Mouse (Mus musculus) ES-E14 (cell line): ENCODE results near the gene Itk. TPM values are rescaled to one million over a fixed set of nuclear protein-coding genes. Genes with fewer than 3 reads are reported as not detected.
A peak's percentile ranks its signal among the peaks of the same experiment; 100 is the strongest.

Experiments used
- DNase-seq: peaks from one replicate; pipeline ENCODE4 v3.0.0-alpha.2; 2013; ENCODE audit warnings: low read depth, low spot score
- H3K27ac ChIP-seq: 2 replicates; pipeline ENCODE4 v1.5.1; 2012; ENCODE audit warnings: low read depth, mild to moderate bottlenecking, low read length, moderate library complexity, mixed read lengths; ENCODE audit not compliant: poor library complexity, insufficient read depth, severe bottlenecking
- H3K36me3 ChIP-seq: 2 replicates; pipeline ENCODE4 v1.6.1; 2012; ENCODE audit warnings: mild to moderate bottlenecking, low read length, moderate library complexity, mixed read lengths; ENCODE audit not compliant: control insufficient read depth, poor library complexity, insufficient read depth, severe bottlenecking
- H3K4me1 ChIP-seq, 2 experiments: fragments of 150-350 bp in 1 of 2; sonication (generic) in 1 of 2; 2 replicates each; pipeline ENCODE4 v1.6.1; 2012; ENCODE audit warnings: low read length in 2 of 2, mild to moderate bottlenecking in 1 of 2, mixed read lengths in 1 of 2; ENCODE audit not compliant: control insufficient read depth in 2 of 2, insufficient read depth in 2 of 2, poor library complexity in 1 of 2
- H3K4me3 ChIP-seq, 2 experiments: fragments of 150-350 bp in 1 of 2; sonication (generic) in 1 of 2; 2 replicates each; pipeline ENCODE4 v1.5.1; 2012; ENCODE audit warnings: low read length in 2 of 2, low read depth in 1 of 2, mild to moderate bottlenecking in 1 of 2, mixed read lengths in 1 of 2; ENCODE audit not compliant: insufficient read depth in 1 of 2, poor library complexity in 1 of 2, severe bottlenecking in 1 of 2
- H3K9ac ChIP-seq: 2 replicates; pipeline ENCODE4 v1.6.1; 2012; ENCODE audit warnings: low read depth, mild to moderate bottlenecking, low read length, mixed read lengths; ENCODE audit not compliant: poor library complexity, insufficient read depth, severe bottlenecking
- H3K9me3 ChIP-seq: fragments of 150-350 bp; sonication (generic); 2 replicates; pipeline ENCODE4 v1.6.1; 2012; ENCODE audit warnings: low read depth, mild to moderate bottlenecking, low read length; ENCODE audit not compliant: control insufficient read depth, insufficient read depth
- CHD2 ChIP-seq: IDR thresholded peaks from 2 replicates; pipeline ENCODE4 v1.6.1; 2014; ENCODE audit warnings: mild to moderate bottlenecking, low read depth, low read length, inconsistent platforms
- HCFC1 ChIP-seq: IDR thresholded peaks from 2 replicates; pipeline ENCODE4 v1.6.1; 2012; ENCODE audit warnings: low read length, inconsistent platforms, borderline replicate concordance; ENCODE audit not compliant: insufficient read depth
- MAFK ChIP-seq: IDR thresholded peaks from 2 replicates; pipeline ENCODE4 v1.6.1; 2014; ENCODE audit warnings: mild to moderate bottlenecking, low read depth, low read length, inconsistent platforms; ENCODE audit not compliant: insufficient read depth
- ZC3H11A ChIP-seq: IDR thresholded peaks from 2 replicates; pipeline ENCODE4 v1.6.1; 2012; ENCODE audit warnings: low read depth, mild to moderate bottlenecking, inconsistent platforms, low read length, borderline replicate concordance
- ZNF384 ChIP-seq: IDR thresholded peaks from 2 replicates; pipeline ENCODE4 v1.6.1; 2012; ENCODE audit warnings: low read depth, low read length, inconsistent platforms
- in situ Hi-C, 2 experiments: fragments of 600-800 bp; cut with MboI; formaldehyde crosslinking; loops; one replicate each; pipeline ENCODE4 v1.15.1; 2025; ENCODE audit warnings: low sequenced_read_pairs in 2 of 2, inconsistent platforms in 1 of 2; ENCODE audit not compliant: unreplicated experiment in 2 of 2
- total RNA-seq: library from RNA; depleted of rRNA; stranded (reverse); fragments of 300-350 nt; gene quantifications from 2 replicates; pipeline ENCODE4 v1.2.3, GENCODE M21; 2012

Gene Itk
- total RNA-seq, 1 experiment, result not detected

DNA sequence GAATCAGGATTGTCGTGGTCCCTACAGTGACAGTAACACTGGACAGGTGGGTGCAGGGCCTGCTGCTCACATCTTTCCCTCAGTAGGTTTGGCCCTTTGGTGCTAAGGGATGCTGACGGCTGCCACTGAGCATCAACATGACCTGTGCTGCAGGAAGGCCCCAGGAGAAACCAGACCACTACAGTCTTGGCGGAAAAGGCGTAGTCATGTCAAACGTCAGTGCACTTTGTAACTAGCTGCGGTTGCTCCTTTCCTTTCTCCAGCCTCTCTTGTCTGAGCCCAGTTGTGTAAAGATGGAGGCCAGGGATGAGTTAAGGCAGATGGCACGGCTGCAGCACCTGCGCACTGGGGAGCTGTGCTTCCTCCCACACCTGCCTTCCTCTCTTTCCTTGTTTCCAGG is 14.3 kb downstream of the Itk start:
- Histone ChIP-seq H3K4me3 (no peak overlapping the region), H3K36me3 (no peaks in the 10 kb centered on the region), H3K9ac (no peak overlapping the region), H3K27ac (no peak overlapping the region), H3K9me3 (no peaks in the 10 kb centered on the region), H3K4me1 (no peaks in the 10 kb centered on the region)
- no peak for DNase-seq
- TF ChIP-seq ZNF384, result no peak
- in situ Hi-C loops, result no loop called here

DNA sequence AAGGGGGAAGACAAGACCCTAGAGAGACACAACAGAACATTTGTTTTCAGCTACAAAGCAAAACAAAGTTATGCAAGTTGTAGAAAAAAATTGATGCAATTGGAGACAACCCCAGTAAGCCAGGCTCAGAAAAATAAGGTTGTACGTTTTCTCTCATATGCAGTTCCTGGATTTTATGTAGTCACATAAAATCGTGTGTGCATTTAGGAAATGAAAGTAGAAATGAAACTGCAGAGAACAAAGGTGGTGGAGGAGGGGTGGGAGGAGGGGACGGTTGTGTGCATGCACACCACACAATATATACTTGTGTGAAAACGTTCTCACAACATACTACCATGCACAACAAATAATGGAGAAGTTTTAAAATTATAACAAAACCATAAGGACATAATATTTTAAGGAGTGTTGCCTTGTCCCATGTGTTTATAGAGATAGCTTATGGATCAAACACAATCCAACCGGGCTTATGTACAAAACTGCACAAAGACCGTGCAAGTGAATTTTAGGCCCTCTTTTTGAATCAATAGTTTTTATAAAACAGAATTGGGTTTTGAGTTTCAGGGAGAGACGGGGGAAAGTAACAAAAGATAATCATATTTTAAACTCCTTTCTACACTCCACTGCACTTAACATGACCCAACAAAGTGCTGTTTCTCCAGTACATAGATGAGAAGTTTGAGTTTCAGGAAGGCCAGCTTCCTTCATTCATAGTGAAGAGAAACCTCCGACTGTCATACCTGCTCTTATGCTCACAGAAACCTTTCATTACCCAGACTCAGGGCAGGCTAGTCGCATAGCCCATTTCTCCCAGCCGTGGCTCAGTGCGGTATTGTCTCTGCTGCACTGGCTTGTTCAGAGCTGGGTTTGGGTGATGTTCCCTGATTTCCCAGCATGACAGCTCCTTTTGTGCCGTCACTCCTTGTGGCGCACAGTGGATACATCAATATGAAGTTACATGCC is 16.0 kb downstream of the Itk start:
- no peak overlapping the region for H3K9ac ChIP-seq
- H3K9me3 ChIP-seq, result no peaks in the 10 kb centered on the region
- H3K4me3 ChIP-seq, result no peak overlapping the region
- in situ Hi-C loops, result no loop called here
- H3K27ac ChIP-seq, result no peak overlapping the region
- DNase-seq, result no peak
- no peaks in the 10 kb centered on the region for H3K36me3 ChIP-seq
- TF ChIP-seq ZNF384, result no peak
- no peak for TF ChIP-seq HCFC1
- TF ChIP-seq CHD2, result no peak
- no peak for TF ChIP-seq ZC3H11A
- no peak for TF ChIP-seq MAFK
- H3K4me1 ChIP-seq, result no peaks in the 10 kb centered on the region

DNA sequence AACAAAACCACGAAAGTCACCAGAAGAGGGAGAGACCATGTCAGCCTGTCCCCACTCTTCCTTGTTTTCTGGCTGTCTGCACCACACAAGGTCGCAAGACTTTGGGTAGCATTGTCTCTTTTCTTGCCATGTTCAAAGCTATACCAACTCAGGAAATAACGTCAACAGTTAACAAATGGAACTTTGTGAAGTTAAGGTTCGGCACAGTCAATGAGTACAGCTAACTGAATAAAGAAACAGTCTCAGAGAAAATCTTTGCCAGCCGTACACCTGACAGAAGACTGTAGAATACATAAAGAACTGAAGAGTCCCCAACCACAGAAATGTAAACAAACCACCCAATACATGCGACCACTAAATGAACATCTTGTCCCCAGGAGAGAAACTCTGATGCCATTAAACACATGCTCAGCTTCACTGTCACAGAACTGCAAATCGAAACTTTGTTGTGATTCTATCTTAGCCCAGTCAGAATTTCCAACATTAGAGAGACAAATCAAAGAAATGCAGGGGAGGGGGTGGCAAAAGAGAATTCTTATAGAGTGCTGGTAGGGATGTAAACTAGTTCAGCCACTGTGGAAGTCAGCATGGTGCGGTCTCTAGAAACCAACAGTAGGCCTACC is 16.9 kb downstream of the Itk start:
- H3K9ac ChIP-seq, result no peak overlapping the region
- no peaks in the 10 kb centered on the region for H3K9me3 ChIP-seq
- in situ Hi-C loops, result no loop called here

DNA sequence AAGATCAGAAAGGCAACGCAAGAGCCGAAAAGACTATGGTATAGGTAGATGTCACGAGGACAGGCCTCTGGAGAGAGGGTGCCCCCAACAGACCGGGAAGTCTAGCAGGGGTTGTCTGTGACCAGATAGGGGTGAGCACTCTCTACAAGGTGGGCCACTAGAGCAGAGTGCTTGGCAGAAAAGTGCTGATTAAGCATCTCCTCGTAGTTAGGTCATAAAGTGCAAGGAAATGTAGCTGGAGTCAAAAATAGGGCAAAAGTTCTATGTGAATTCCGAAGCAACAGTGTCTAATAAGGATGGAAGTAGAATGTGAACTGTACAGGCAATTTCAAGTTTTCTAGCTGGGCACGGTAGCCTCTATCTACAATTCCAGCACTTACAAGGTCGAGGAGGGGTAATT is 18.1 kb downstream of the Itk start:
- Histone ChIP-seq H3K9ac (no peak overlapping the region), H3K36me3 (no peaks in the 10 kb centered on the region), H3K4me1 (no peaks in the 10 kb centered on the region), H3K27ac (no peak overlapping the region), H3K4me3 (no peak overlapping the region), H3K9me3 (no peaks in the 10 kb centered on the region)
- in situ Hi-C loops, result no loop called here
- TF ChIP-seq CHD2 (no peak), MAFK (peak; percentile 68)
- no peak for DNase-seq

More for the DNA sequence above, 16.9 kb downstream of the Itk start:
- no peak for DNase-seq
- no peaks in the 10 kb centered on the region for H3K36me3 ChIP-seq
- no peaks in the 10 kb centered on the region for H3K4me1 ChIP-seq
- no peak overlapping the region for H3K4me3 ChIP-seq
- no peak for TF ChIP-seq CHD2
- no peak for TF ChIP-seq HCFC1
- no peak for TF ChIP-seq MAFK
- no peak for TF ChIP-seq ZC3H11A
- TF ChIP-seq ZNF384, result no peak
- H3K27ac ChIP-seq, result no peak overlapping the region

DNA sequence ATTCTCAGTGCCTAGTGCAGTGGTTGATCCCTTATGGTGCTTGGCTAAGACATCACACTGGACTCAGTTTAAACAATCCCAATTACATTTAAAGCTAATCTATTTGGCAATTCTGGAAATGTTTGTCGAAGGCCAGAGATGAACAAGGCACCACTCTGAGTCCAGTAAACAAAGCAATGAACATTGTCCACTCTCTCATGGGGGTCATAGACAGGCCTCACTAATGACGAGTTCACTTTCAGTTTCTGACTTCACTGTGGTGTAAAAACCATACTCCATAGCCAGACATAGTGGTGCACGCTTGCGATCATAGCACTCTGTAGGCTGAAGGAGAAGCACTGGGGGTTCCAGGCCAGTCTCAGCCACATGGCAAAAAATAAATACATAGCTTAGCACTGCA is 18.9 kb downstream of the Itk start:
- H3K9ac ChIP-seq, result no peak overlapping the region
- no peak overlapping the region for H3K27ac ChIP-seq
- DNase-seq, result no peak
- TF ChIP-seq ZC3H11A (no peak), MAFK (no peak), HCFC1 (no peak), CHD2 (no peak), ZNF384 (no peak)
- H3K4me1 ChIP-seq, result no peaks in the 10 kb centered on the region
- H3K36me3 ChIP-seq, result no peaks in the 10 kb centered on the region
- no peak overlapping the region for H3K4me3 ChIP-seq
- in situ Hi-C loops, result no loop called here
- H3K9me3 ChIP-seq, result no peaks in the 10 kb centered on the region
